Mouse (Mus musculus) Patski (cell line): ENCODE results near the gene Gm33543. TPM values are rescaled to one million over a fixed set of nuclear protein-coding genes. Genes with fewer than 3 reads are reported as not detected.

Experiments used
- ATAC-seq: fragments of 100-300 bp; one replicate; pipeline ENCODE4 v1.8.0; 2021
- CTCF ChIA-PET: fragments of 350-600 bp; sonication (Branson Sonifier 250); formaldehyde crosslinking; loops from one replicate; lab custom pipeline; 2022; ENCODE audit warnings: inconsistent platforms; lab: Charles Lee
- POLR2A ChIA-PET: fragments of 350-600 bp; sonication (Branson Sonifier 250); formaldehyde crosslinking; loops from one replicate; lab custom pipeline; 2022; ENCODE audit warnings: antibody characterized with exemption, inconsistent platforms; lab: Charles Lee
- DNase-seq: peaks from one replicate; pipeline ENCODE4 v3.0.0-alpha.2; 2011; ENCODE audit warnings: low read depth, low spot score
- H3K27me3 ChIP-seq: fragments of 371-371 bp; one replicate; pipeline ENCODE4 v1.5.1; 2021
- CTCF ChIP-seq: fragments of 100-300 bp; IDR thresholded peaks from one replicate; pipeline ENCODE4 v1.5.1; 2021
- in situ Hi-C: fragments of 300-500 bp; cut with MboI; formaldehyde crosslinking; loops from 3 replicates; pipeline ENCODE4 v1.11.1; 2018; ENCODE audit warnings: low pct_unique_long_range_greater_than_20kb, mixed read lengths
- polyA plus RNA-seq: library from polyadenylated mRNA; unstranded; gene quantifications from one replicate; pipeline ENCODE4 v1.2.3, GENCODE M21; 2021

Gene Gm33543
- polyA plus RNA-seq, 1 experiment from 2014 or later: not detected

GRCm38 (mm10) chr10:95864349-95865124 lies 21.8 kb upstream of the Gm33543 start:
- ChIA-PET CTCF (no interaction called here), POLR2A (no interaction called here)
- in situ Hi-C loops: no loop called here
- ATAC-seq (no peak), DNase-seq (no peak)
- no peaks in the 10 kb centered on the region for H3K27me3 ChIP-seq
- TF ChIP-seq CTCF: no peak

GRCm38 (mm10) chr10:95862664-95863063 lies 19.9 kb upstream of the Gm33543 start:
- H3K27me3 ChIP-seq: no peaks in the 10 kb centered on the region

DNA sequence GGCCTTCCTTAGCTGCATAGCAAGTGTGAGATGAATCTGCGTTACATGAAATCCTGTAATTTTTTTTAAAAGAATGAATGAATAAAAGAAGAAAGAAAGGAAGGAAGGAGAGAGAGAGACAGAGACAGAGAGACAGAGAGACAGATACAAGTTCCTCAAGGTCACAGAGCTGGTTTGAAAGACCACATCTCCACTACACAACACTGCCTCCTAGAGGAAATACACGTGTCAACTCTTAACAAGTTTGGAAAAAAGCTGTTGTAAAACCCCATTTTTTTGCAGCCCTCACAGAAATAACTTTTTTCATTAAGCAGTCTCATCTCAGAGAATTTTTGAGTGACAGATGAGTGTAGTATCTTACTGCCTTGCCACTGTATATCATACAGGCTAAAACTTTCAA lies 15.4 kb upstream of the Gm33543 start:
- ChIA-PET POLR2A (no interaction called here), CTCF (interaction anchor here (0.6 to 3.2 kb wide), 21 partner anchors 9 to 362 kb away, joined by 3 to 25 read pairs (median 4); partner anchors contain the start of gene Gm33543)
- ATAC-seq (no peak), DNase-seq (no peak)
- TF ChIP-seq CTCF: peak; percentile 70
- no peaks in the 10 kb centered on the region for H3K27me3 ChIP-seq
- in situ Hi-C loops: no loop called here

More at GRCm38 (mm10) chr10:95862664-95863063, 19.9 kb upstream of the Gm33543 start:
- POLR2A ChIA-PET: interaction anchor here (1.7 kb wide), 1 partner anchor 299 kb away, joined by 3 read pairs; no protein-coding TSS in a partner anchor
- ATAC-seq: no peak
- in situ Hi-C loops: no loop called here
- DNase-seq: no peak
- no peak for TF ChIP-seq CTCF
- CTCF ChIA-PET: interaction anchor here (0.7 kb wide), 1 partner anchor 19 kb away, joined by 3 read pairs; no protein-coding TSS in a partner anchor

DNA sequence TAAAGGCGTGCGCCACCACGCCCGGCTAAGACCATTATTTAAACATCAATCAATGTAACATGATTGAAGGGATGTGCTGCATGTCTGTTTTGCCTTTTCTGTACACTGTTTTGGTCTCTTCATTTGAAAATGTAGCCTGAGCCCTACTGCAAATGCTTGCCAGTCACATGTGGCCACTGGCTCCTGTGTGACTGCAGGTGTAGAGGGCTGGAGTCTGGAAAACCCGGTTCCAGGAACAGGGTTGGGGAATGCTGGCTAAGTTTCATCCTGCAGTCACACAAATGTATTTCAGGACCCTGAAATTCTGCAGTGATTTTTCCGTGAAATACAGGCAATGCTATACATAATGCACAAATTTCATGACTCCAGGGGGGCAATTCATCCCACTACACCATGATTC lies 12.7 kb upstream of the Gm33543 start:
- ChIA-PET CTCF (no interaction called here), POLR2A (no interaction called here)
- in situ Hi-C loops: no loop called here
- ATAC-seq (no peak), DNase-seq (no peak)
- TF ChIP-seq CTCF: no peak
- H3K27me3 ChIP-seq: no peaks in the 10 kb centered on the region

DNA sequence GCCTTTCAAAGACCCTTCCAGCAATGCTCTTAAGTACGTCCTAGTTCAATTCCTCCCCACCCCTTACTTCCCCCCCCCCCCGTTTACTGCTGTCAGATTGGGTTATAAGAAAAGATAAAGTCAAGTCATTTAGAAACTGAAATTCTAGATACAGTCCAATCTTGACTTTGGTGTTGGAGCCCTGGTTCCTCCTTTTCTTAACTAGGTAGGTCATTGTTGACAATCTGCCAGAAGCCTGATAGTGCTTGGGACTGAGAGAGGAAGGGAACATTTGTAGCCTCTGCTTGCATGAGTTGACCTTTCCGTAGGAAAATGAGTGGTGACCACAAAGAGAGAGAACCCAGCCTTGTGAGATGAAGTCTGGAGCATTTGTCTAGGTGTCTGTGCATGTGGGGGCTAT lies 7.8 kb upstream of the Gm33543 start:
- ATAC-seq: no peak
- DNase-seq: no peak
- H3K27me3 ChIP-seq: no peaks in the 10 kb centered on the region
- TF ChIP-seq CTCF: no peak
- in situ Hi-C loops: no loop called here
- ChIA-PET POLR2A (no interaction called here), CTCF (no interaction called here)

- no peaks in the 10 kb centered on the region for H3K27me3 ChIP-seq
- in situ Hi-C loops: no loop called here
- TF ChIP-seq CTCF: no peak
- ChIA-PET POLR2A (interaction anchor here (0.7 kb wide), 1 partner anchor 116 kb away, joined by 3 read pairs; no protein-coding TSS in a partner anchor), CTCF (no interaction called here)
- ATAC-seq: no peak
- no peak for DNase-seq
Measured at GRCm38 (mm10) chr10:95846739-95847138, 4.0 kb upstream of the Gm33543 start.

DNA sequence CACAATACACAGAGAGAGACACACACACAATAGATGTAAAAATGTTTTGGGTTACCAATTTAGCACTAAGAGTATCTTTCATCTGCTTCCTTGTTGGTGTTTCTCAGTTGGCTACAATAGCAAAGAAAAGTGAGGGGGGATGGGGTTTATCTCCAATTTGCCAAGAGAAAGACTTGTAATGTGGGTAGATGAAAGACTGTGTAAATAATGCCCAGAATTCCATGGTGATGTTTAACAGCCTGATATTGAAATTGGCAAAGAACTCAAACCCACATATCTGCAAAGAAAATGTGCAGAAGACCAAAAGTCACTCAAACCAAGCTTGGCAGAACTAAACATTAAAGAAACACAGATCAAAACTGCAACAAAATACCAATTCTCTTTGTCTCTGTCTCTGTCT lies 3.6 kb upstream of the Gm33543 start:
- in situ Hi-C loops: no loop called here
- DNase-seq (no peak), ATAC-seq (no peak)
- CTCF ChIA-PET: no interaction called here
- POLR2A ChIA-PET: no interaction called here
- no peak for TF ChIP-seq CTCF
- H3K27me3 ChIP-seq: no peaks in the 10 kb centered on the region

DNA sequence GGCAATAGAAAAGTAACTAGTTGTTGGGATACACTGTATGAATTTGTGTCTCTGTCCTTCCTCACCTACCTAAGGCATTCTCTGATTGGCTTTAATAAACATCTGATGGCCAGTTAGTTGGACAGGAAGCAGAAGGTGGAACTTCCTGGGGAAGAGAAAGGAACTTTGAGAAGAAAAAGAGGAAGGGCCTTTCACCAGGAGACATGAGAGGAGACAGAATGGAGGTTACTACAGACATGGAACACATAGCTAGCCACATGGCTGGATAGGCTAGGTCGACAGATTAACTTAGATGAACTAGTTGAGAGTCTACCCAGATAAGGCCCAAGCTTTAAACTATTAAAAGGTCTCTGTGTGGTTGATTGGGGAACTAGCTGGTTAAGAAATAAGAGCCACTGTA lies 1.1 kb upstream of the Gm33543 start:
- ATAC-seq (no peak), DNase-seq (no peak)
- CTCF ChIA-PET: interaction anchor here (1.5 to 2.8 kb wide), 2 partner anchors 13 to 14 kb away, joined by 7 to 8 read pairs; no protein-coding TSS in a partner anchor

DNA sequence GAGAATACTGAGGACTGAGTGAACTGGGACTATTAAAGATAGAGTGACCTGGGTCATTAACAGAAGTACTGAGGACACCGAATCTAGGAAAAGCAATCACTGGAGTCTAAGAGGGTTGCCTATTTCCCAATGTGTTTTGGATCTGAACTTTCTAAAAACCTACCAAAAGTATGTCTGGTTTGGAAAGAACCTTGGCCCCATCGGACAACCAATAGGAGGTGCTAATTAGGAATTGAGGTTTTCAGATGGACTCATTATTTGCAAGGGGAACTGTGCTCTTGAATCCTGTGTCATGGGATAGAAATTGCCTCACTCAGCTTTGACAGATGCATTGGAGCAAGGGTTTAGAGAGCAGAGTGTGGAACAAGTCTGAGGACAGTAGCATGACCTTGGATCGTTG lies 1.5 kb downstream of the Gm33543 start:
- ATAC-seq (no peak), DNase-seq (no peak)
- ChIA-PET POLR2A (interaction anchor here (0.6 kb wide), 1 partner anchor 19 kb away, joined by 3 read pairs; no protein-coding TSS in a partner anchor), CTCF (interaction anchor here (0.8 to 2.8 kb wide), 2 partner anchors 12 to 16 kb away, joined by 3 to 8 read pairs; no protein-coding TSS in a partner anchor)
- no peaks in the 10 kb centered on the region for H3K27me3 ChIP-seq
- no peak for TF ChIP-seq CTCF
- in situ Hi-C loops: no loop called here

More for the DNA sequence above, 1.1 kb upstream of the Gm33543 start:
- in situ Hi-C loops: no loop called here
- no peaks in the 10 kb centered on the region for H3K27me3 ChIP-seq
- TF ChIP-seq CTCF: no peak
- POLR2A ChIA-PET: no interaction called here

GRCm38 (mm10) chr10:95839803-95840202 lies 2.9 kb downstream of the Gm33543 start:
- ATAC-seq: no peak
- POLR2A ChIA-PET: interaction anchor here (0.6 to 0.9 kb wide), 2 partner anchors 179 to 290 kb away, joined by 3 to 4 read pairs; no protein-coding TSS in a partner anchor
- in situ Hi-C loops: no loop called here
- no peaks in the 10 kb centered on the region for H3K27me3 ChIP-seq
- DNase-seq: no peak
- CTCF ChIA-PET: interaction anchor here (1.0 to 1.1 kb wide), 2 partner anchors 14 to 288 kb away, joined by 3 to 4 read pairs; no protein-coding TSS in a partner anchor
- no peak for TF ChIP-seq CTCF

DNA sequence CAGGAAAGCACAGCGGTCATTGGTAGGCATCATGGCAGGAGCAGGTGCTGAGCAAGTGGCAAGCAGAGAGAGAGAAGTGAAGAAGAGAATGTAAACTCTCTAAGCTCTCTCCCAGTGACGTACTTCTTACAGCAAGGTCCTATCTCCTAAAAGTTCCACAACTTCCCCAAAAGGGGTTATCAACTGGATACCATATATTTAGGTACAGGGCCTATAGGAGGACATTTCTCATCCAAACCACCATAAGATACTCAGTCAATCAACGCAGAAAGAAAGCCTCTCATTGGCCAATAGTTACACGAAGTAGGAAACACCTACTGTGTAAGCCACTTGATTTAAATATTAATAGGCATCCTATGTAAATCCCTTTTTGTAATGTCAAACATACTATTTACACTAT lies 3.7 kb downstream of the Gm33543 start:
- ATAC-seq (no peak), DNase-seq (no peak)
- ChIA-PET POLR2A (interaction anchor here (0.6 kb wide), 1 partner anchor 178 kb away, joined by 3 read pairs; no protein-coding TSS in a partner anchor), CTCF (interaction anchor here (1.1 kb wide), 1 partner anchor 14 kb away, joined by 4 read pairs; no protein-coding TSS in a partner anchor)
- TF ChIP-seq CTCF: no peak
- in situ Hi-C loops: no loop called here
- H3K27me3 ChIP-seq: no peaks in the 10 kb centered on the region
